Mouse (Mus musculus): ENCODE measurements around the gene Olfr769. TPM values are rescaled to one million over a fixed set of nuclear protein-coding genes. Genes with fewer than 3 reads are reported as not detected.
"Not testable (repeated sequence)": the region's sequence is repeated elsewhere in the genome, so short reads cannot be mapped to it uniquely, and the experiment has no call there.

Gene Olfr769
- total RNA-seq (2014; rRNA removed) (not detected in 2 replicates), polyA plus RNA-seq (2015; fragmentation: Nextera tagmentation; extraction: Ambion mirVana) (not detected in 2 replicates)

- no peak for TF ChIP-seq CTCF (IDR thresholded peaks at IDR 0.05; ENCODE audit: low read depth)
- WGBS = 80% methylated on average over 2 of the region's 2 CpGs
- no peaks in the 10 kb centered on the region for H3K4me1 ChIP-seq (ENCODE audit: insufficient read depth)
- H3K9ac ChIP-seq = no peak within 1 kb of the TSS
- no peaks in the 10 kb centered on the region for H3K9me3 ChIP-seq (ENCODE audit: low read length)
- no peak for ATAC-seq
- H3K27ac ChIP-seq (ENCODE audit: low read depth, low read length) = no peak within 1 kb of the TSS
- H3K4me2 ChIP-seq (ENCODE audit: low read depth) = no peak within 1 kb of the TSS
- DNase-seq = no peak
- H3K36me3 ChIP-seq (ENCODE audit: insufficient read depth) = no peaks in the 10 kb centered on the region
- H3K27me3 ChIP-seq (ENCODE audit: insufficient read depth, low read length) = no peaks in the 10 kb centered on the region
- H3K4me3 ChIP-seq (ENCODE audit: low read depth, low read length) = no peak within 1 kb of the TSS
Observed at GRCm38 (mm10) chr10:129117761-129118160, at the start of gene Olfr769. Gene Olfr769 (minus strand): TSS chr10:129117861.

- DNase-seq = no peak
- TF ChIP-seq CTCF (IDR thresholded peaks at IDR 0.05; ENCODE audit: low read depth) = no peak
Observed at GRCm38 (mm10) chr10:129164651-129165050, 47.0 kb upstream of the Olfr769 start, which contains the start of gene Olfr771. Gene Olfr771 (minus strand): TSS chr10:129164751.

GRCm38 (mm10) chr10:129138898-129139297 is 21.2 kb upstream of the Olfr769 start, which contains the start of gene Olfr770:
Gene Olfr770 (minus strand): TSS chr10:129138998.
- TF ChIP-seq CTCF (IDR thresholded peaks at IDR 0.05; ENCODE audit: low read depth) = no peak
- H3K36me3 ChIP-seq (ENCODE audit: insufficient read depth) = no peaks in the 10 kb centered on the region
- DNase-seq = no peak
- H3K9ac ChIP-seq = no peak within 1 kb of the TSS
- WGBS = 39% methylated on average over 2 of the region's 2 CpGs
- H3K4me3 ChIP-seq (ENCODE audit: low read depth, low read length) = no peak within 1 kb of the TSS
- H3K27ac ChIP-seq (ENCODE audit: low read depth, low read length) = no peak within 1 kb of the TSS
- ATAC-seq = no peak
- H3K27me3 ChIP-seq (ENCODE audit: insufficient read depth, low read length) = no peaks in the 10 kb centered on the region
- H3K4me1 ChIP-seq (ENCODE audit: insufficient read depth) = no peaks in the 10 kb centered on the region
- no peaks in the 10 kb centered on the region for H3K9me3 ChIP-seq (ENCODE audit: low read length)
- H3K4me2 ChIP-seq (ENCODE audit: low read depth) = no peak within 1 kb of the TSS

More at GRCm38 (mm10) chr10:129164651-129165050, 47.0 kb upstream of the Olfr769 start, which contains the start of gene Olfr771:
- Histone ChIP-seq H3K4me2 (ENCODE audit: low read depth) (no peak within 1 kb of the TSS), H3K4me3 (ENCODE audit: low read depth, low read length) (no peak within 1 kb of the TSS), H3K27ac (ENCODE audit: low read depth, low read length) (no peak within 1 kb of the TSS), H3K27me3 (ENCODE audit: insufficient read depth, low read length) (no peaks in the 10 kb centered on the region), H3K4me1 (ENCODE audit: insufficient read depth) (no peaks in the 10 kb centered on the region), H3K9me3 (ENCODE audit: low read length) (no peaks in the 10 kb centered on the region), H3K9ac (no peak within 1 kb of the TSS), H3K36me3 (ENCODE audit: insufficient read depth) (no peaks in the 10 kb centered on the region)
- ATAC-seq = no peak
- WGBS = 88% methylated on average over 1 of the region's 1 CpGs

GRCm38 (mm10) chr10:129115146-129115545 is 2.5 kb downstream of the Olfr769 start:
- H3K4me1 ChIP-seq (ENCODE audit: insufficient read depth) = no peaks in the 10 kb centered on the region
- no peak overlapping the region for H3K9ac ChIP-seq

GRCm38 (mm10) chr10:129101231-129101630 is 16.4 kb downstream of the Olfr769 start:
- Histone ChIP-seq H3K4me3 (ENCODE audit: low read depth, low read length) (no peak overlapping the region), H3K27me3 (ENCODE audit: insufficient read depth, low read length) (no peaks in the 10 kb centered on the region), H3K27ac (ENCODE audit: low read depth, low read length) (no peak overlapping the region), H3K4me1 (ENCODE audit: insufficient read depth) (no peaks in the 10 kb centered on the region), H3K9me3 (ENCODE audit: low read length) (no peaks in the 10 kb centered on the region), H3K36me3 (ENCODE audit: insufficient read depth) (no peaks in the 10 kb centered on the region), H3K4me2 (ENCODE audit: low read depth) (no peak overlapping the region), H3K9ac (no peak overlapping the region)
- TF ChIP-seq CTCF (IDR thresholded peaks at IDR 0.05; ENCODE audit: low read depth) = no peak
- 38% methylated on average over 3 of the region's 3 CpGs for WGBS
- DNase-seq (no peak), ATAC-seq (no peak)

More at GRCm38 (mm10) chr10:129115146-129115545, 2.5 kb downstream of the Olfr769 start:
- Histone ChIP-seq H3K36me3 (ENCODE audit: insufficient read depth) (no peaks in the 10 kb centered on the region), H3K27ac (ENCODE audit: low read depth, low read length) (no peak overlapping the region), H3K9me3 (ENCODE audit: low read length) (no peaks in the 10 kb centered on the region), H3K4me3 (ENCODE audit: low read depth, low read length) (no peak overlapping the region), H3K4me2 (ENCODE audit: low read depth) (no peak overlapping the region), H3K27me3 (ENCODE audit: insufficient read depth, low read length) (no peaks in the 10 kb centered on the region)
- no peak for TF ChIP-seq CTCF (IDR thresholded peaks at IDR 0.05; ENCODE audit: low read depth)
- ATAC-seq (no peak), DNase-seq (no peak)
- 97% methylated on average over 3 of the region's 3 CpGs for WGBS

GRCm38 (mm10) chr10:129099275-129099674 is 18.4 kb downstream of the Olfr769 start, which contains the start of gene Olfr768:
Gene Olfr768 (minus strand): TSS chr10:129099375.
- TF ChIP-seq CTCF (IDR thresholded peaks at IDR 0.05; ENCODE audit: low read depth) = no peak

GRCm38 (mm10) chr10:129082810-129083209 is 34.9 kb downstream of the Olfr769 start, which contains the start of gene Olfr767:
Gene Olfr767 (minus strand): TSS chr10:129082910.
- H3K4me1 ChIP-seq (ENCODE audit: insufficient read depth); H3K9me3 ChIP-seq (ENCODE audit: low read length); ATAC-seq; H3K27ac ChIP-seq (ENCODE audit: low read depth, low read length); H3K9ac ChIP-seq; H3K4me2 ChIP-seq (ENCODE audit: low read depth); H3K4me3 ChIP-seq (ENCODE audit: low read depth, low read length); H3K36me3 ChIP-seq (ENCODE audit: insufficient read depth); H3K27me3 ChIP-seq (ENCODE audit: insufficient read depth, low read length); DNase-seq: not testable (repeated sequence)

More at GRCm38 (mm10) chr10:129099275-129099674, 18.4 kb downstream of the Olfr769 start, which contains the start of gene Olfr768:
- DNase-seq (no peak), ATAC-seq (no peak)
- H3K4me1 ChIP-seq (ENCODE audit: insufficient read depth) = no peaks in the 10 kb centered on the region
- no peaks in the 10 kb centered on the region for H3K9me3 ChIP-seq (ENCODE audit: low read length)
- H3K4me2 ChIP-seq (ENCODE audit: low read depth) = no peak within 1 kb of the TSS
- WGBS = 90% methylated on average over 1 of the region's 1 CpGs
- no peak within 1 kb of the TSS for H3K4me3 ChIP-seq (ENCODE audit: low read depth, low read length)
- no peak within 1 kb of the TSS for H3K9ac ChIP-seq
- H3K36me3 ChIP-seq (ENCODE audit: insufficient read depth) = no peaks in the 10 kb centered on the region
- no peaks in the 10 kb centered on the region for H3K27me3 ChIP-seq (ENCODE audit: insufficient read depth, low read length)
- H3K27ac ChIP-seq (ENCODE audit: low read depth, low read length) = no peak within 1 kb of the TSS

Data from forebrain, postnatal 0 days (tissue).